In the genomic region with DNA sequence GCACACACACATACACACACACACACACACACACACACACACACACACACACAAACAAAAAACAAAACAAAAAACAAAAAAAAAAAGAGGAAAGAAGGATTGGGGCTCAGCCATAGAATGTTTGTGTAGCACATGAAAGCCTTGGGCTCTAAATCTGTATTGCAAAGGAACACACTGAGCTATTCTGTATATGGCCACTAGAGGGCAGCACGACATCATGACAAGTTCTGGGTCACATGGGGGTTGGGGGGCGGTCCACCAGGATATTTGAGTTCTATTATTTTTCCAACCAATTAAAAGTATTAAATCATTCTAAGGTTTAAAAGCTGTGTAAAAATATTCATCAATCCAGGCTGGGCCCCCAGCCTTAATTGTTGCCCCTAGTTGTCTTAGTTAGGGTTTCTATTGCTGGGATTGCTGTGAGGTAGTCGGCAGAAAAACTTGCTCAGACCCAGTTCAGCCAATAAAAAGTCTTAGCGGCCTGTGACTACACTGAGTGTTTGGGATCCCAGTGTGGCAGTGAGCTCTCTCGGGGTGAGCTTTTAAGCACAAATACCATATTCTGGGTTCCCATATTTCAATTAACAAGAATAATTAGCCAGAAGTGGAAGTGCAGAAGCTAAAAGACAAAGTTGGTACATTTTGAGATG, we compare ENCODE assay signal across 7 mouse cellular contexts. TPM values are rescaled to one million over a fixed set of nuclear protein-coding genes. Genes with fewer than 3 reads are reported as not detected.
DNase-seq lines count a peak whose midpoint lies in the region; ATAC-seq lines count a peak whose summit lies in the region.

No protein-coding gene starts in this region.

- no peak overlapping the region for H3K27ac ChIP-seq in hindbrain, embryonic 16.5 days (ENCODE audit: low read depth, low read length)

- peak overlapping the region; percentile 41; the same call in 1 of the 2 replicates for H3K4me2 ChIP-seq in hindbrain, embryonic 16.5 days (ENCODE audit: low read length)

- H3K27me3 ChIP-seq in hindbrain, embryonic 16.5 days (replicated peaks; ENCODE audit: control insufficient read depth, insufficient read depth, low read length): no peaks in the 10 kb centered on the region

- ATAC-seq in hindbrain, embryonic 16.5 days: peak; percentile 88
- ATAC-seq in megakaryocyte progenitor cell, adult 5-6 weeks (replicated peaks; ENCODE audit: poor library complexity): peak; percentile 64

- no peak overlapping the region for H3K9ac ChIP-seq in hindbrain, embryonic 16.5 days (ENCODE audit: low read depth, low read length)

- H3K4me3 ChIP-seq in hindbrain, embryonic 16.5 days (ENCODE audit: low read length): no peak overlapping the region

- no peaks in the 10 kb centered on the region for H3K4me1 ChIP-seq in hindbrain, embryonic 16.5 days (ENCODE audit: control insufficient read depth, insufficient read depth, low read depth, low read length)

- H3K36me3 ChIP-seq in hindbrain, embryonic 16.5 days (ENCODE audit: control insufficient read depth, insufficient read depth, low read length): no peaks in the 10 kb centered on the region

- H3K9me3 ChIP-seq in hindbrain, embryonic 16.5 days (ENCODE audit: control insufficient read depth, low read length): no peaks in the 10 kb centered on the region

- WGBS in hindbrain, embryonic 16.5 days: 24% methylated on average over 5 of the region's 5 CpGs

- peak; percentile 79 for DNase-seq in R1 (ENCODE audit: low read depth, low spot score)
- peak; percentile 18 for DNase-seq in cerebellum, adult 8-10 months
- DNase-seq in forelimb bud, embryonic 11.5 days (ENCODE audit: low read depth, low spot score): peak; percentile 74
- DNase-seq in left cerebral cortex, adult 11 months (ENCODE audit: low spot score): peak; percentile 47
- peak; percentile 74 for DNase-seq in right cerebral cortex, postnatal 4 days

RNA-seq across cellular contexts. Expression of gene Gcnt2, which starts 16.0 kb away (rescaled TPM):
- 5.3 and 7.1 TPM in 2 replicates for polyA plus RNA-seq in hindbrain, embryonic 16.5 days (2015; fragmentation: Nextera tagmentation; extraction: Ambion mirVana)
- 16.6 and 28.2 TPM in 2 replicates for total RNA-seq in megakaryocyte progenitor cell, adult 5-6 weeks (2015)
- 7.0 and 15.4 TPM in 2 replicates for total RNA-seq in megakaryocyte progenitor cell, adult 5-6 weeks (2017)

Comparison
In these comparisons a context has a peak if more than half of its experiments do, and no peak if none do; other contexts are left out.
1. DNase-seq: peak in every context shown above with its lines; median percentile 79 in R1; 74 in forelimb bud, embryonic 11.5 days; 74 in right cerebral cortex, postnatal 4 days; 47 in left cerebral cortex, adult 11 months; 18 in cerebellum, adult 8-10 months.